Mouse (Mus musculus): ENCODE data around the gene Ltb. TPM values are rescaled to one million over a fixed set of nuclear protein-coding genes. Genes with fewer than 3 reads are reported as not detected.

The Ltb gene
- polyA plus RNA-seq, 1 experiment from 2014 or later = 0.58 TPM

DNA sequence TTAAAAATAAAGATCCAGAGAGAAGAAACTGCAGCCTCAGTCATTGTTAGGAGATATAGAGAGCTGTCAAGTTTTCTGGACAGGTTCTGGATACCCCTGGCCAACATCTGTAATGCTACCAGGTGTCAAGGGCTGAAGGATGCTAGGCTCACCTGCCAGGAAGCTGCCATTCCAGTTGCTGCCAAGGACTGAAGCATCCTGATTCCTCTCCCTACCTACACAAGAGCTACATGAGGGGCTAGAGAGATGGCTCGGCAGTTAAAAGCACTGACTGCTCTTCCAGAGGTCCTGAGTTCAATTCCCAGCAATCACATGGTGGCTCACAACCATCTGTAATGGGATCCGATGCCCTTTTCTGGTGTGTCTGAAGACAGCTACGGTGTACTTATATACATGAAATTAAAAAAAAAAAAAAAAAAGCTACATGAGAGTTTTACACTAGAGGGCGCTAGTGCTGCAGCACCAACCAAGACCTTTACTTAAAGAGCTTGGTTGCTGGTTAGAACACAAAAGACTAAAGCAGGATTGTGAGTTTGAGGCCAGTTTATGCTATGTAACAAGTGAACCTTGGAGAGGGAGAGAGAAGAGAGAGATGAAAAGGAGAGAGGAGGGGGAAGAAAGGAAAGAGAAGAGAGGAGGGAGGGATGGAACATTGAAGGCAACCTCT is 25.6 kb upstream of the Ltb start:
- H3K4me3 ChIP-seq = no peak overlapping the region
- WGBS = 23% methylated on average over 4 of the region's 4 CpGs
- H3K27ac ChIP-seq = 0 out of 2 replicates have a peak overlapping the region, but pooled peaks have one; percentile 58
- peaks cover 14% of the 10 kb centered on the region for H3K4me1 ChIP-seq
- no peaks in the 10 kb centered on the region for H3K36me3 ChIP-seq (replicated peaks)
- no peak overlapping the region for H3K4me2 ChIP-seq
- ATAC-seq (replicated peaks) = no peak
- H3K27me3 ChIP-seq (replicated peaks) = no peaks in the 10 kb centered on the region
- H3K9me3 ChIP-seq = no peaks in the 10 kb centered on the region
- no peak overlapping the region; the same call in 1 of the 2 replicates for H3K9ac ChIP-seq

DNA sequence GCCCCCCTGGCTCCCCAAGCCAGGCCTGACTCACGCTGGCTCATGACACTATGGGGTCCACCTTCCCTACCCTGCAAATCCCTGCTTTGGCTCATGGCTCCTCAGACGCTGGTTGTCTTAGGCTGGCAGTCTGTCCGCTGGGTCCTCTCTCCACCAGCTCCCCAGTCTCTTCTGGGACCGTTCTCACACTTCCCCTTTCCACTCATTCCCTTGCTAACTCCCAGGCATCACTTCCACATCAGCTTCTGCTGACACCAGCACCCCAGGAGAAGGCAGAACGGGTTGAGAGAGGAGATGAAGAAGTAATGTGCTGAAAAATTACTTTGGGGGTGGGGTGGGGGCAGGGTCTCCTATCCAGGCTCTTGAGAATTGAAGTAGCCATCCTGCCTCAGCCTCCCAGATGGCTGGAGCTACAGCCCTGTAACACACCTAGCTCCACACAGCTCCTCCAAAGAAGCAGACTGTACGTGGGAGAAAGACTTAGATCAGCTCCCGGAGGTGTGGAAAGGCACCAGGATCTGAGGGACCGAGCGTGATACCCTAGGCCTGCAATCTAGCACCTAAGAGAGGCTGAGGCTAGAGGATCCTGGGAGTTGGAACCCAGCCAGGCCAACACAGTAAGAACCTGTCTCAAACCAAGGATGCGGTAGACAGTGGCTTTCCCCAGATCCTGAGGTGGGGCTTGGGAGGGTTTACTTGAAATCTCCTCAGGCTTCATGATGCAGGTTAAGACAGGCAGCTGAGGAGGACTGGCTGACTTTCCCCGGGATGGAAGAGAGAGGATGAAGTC is 21.6 kb upstream of the Ltb start:
- Histone ChIP-seq H3K9me3 (no peaks in the 10 kb centered on the region), H3K4me3 (no peak overlapping the region), H3K27ac (no peak overlapping the region), H3K9ac (no peak overlapping the region), H3K27me3 (replicated peaks) (no peaks in the 10 kb centered on the region), H3K36me3 (replicated peaks) (no peaks in the 10 kb centered on the region), H3K4me2 (no peak overlapping the region), H3K4me1 (no peaks in the 10 kb centered on the region)
- 76% methylated on average over 11 of the region's 11 CpGs for WGBS
- ATAC-seq (replicated peaks) = no peak

DNA sequence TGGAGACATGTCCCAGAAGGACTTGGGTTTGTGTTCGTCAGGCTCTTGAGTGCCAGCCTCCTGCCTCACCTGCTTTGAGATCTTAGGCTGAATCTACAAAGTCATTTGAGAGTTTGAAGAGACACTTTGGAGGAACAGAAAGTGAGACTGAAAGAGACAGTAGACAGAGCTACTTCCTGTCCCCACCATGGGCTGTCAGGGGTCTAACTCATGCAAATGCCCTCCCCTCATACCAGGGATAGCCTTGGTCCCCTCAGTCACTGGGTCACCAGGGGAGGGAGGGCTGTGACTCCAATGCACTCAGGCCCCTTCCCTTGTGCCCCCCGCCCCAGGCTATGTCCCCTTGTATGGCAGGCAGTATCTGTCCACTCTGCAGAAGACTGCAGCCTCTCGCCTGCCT is 20.9 kb upstream of the Ltb start:
- no peak for ATAC-seq (replicated peaks)
- Histone ChIP-seq H3K27me3 (replicated peaks) (no peaks in the 10 kb centered on the region), H3K9me3 (no peaks in the 10 kb centered on the region), H3K4me3 (no peak overlapping the region), H3K4me1 (no peaks in the 10 kb centered on the region), H3K27ac (no peak overlapping the region), H3K9ac (no peak overlapping the region), H3K4me2 (no peak overlapping the region), H3K36me3 (replicated peaks) (no peaks in the 10 kb centered on the region)
- WGBS = 89% methylated on average over 3 of the region's 3 CpGs

DNA sequence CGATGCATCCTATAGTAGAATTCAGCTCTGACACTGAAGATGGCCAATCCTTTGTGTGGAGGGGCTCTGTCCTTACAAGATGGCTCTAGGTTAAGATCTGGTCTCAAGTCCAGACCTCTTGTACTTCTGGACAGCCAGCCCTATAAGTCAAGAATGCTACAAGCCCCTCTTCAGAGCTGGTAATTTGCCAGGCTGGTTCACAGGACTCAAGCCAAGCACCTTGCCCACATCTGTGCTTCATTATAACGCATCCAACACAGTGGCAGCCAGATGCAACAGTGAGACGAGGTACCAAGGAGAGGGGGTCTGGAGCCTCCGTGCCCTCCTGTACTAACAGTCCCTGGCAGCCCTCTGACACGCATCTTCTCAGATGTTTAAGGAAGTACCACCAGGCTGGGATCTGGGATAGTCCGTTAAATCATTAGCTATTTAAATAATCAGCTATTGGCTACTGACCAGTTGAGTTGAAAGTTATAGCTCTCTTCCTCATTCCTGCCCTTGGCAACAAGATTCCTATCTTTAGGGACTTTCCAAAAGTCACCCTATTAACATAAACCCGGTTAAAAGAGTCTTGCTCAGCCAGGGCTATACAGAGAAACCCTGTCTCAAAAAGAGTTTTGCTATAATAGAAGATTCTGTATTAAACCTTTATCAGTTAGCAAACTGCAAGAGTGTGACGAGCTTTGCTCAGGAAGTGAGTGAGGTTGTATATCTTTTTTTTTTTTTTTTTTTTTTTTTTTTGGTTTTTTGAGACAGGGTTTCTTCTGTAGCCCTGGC is 19.9 kb upstream of the Ltb start:
- no peaks in the 10 kb centered on the region for H3K36me3 ChIP-seq (replicated peaks)
- no peak overlapping the region for H3K4me2 ChIP-seq
- no peak overlapping the region for H3K4me3 ChIP-seq
- H3K9me3 ChIP-seq = no peaks in the 10 kb centered on the region
- H3K4me1 ChIP-seq = no peaks in the 10 kb centered on the region
- H3K27me3 ChIP-seq (replicated peaks) = no peaks in the 10 kb centered on the region
- ATAC-seq (replicated peaks) = no peak
- H3K9ac ChIP-seq = no peak overlapping the region
- WGBS = 80% methylated on average over 8 of the region's 8 CpGs
- no peak overlapping the region for H3K27ac ChIP-seq

DNA sequence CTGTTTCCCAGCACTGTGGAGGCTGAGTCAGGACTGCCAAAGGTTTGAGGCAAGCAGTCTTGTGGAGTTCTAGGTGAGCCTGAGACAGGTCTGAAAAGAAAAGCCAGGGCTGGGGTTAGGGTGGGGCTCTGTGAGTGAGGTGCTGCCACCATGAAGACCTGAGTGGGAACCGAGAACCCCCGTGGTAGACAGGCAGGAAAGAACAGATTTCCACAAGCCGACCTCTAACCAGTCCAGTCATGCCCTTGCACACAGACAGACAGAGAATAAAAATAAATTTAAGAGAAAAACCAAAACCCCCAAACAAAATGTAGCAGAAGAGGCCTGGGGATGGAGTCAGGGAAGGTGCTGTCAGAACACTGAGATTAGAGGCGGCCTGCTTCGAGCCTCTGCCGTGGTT is 18.9 kb upstream of the Ltb start:
- H3K9ac ChIP-seq = no peak overlapping the region

DNA sequence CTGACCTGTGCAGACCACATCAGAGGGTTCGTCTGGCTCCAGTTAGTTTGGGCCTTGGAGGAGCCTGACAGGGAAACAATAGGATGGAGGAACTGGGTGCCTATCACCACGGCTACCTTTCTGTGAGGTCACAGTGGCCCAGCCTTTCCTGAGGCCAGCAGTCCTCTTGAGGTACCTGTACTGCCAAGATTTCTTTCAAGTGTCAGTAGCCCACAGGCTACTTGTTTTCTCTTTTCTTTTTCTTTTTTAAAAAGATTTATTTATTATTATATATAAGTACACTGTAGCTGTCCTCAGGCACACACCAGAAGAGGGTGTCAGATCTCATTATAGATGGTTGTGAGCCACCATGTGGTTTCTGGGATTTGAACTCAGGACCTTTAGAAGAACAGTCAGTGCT is 18.3 kb upstream of the Ltb start, which contains the start of gene Aif1:
Aif1 (minus strand) TSS at position 101 of the 400 bp plus-strand sequence.
- H3K27me3 ChIP-seq (replicated peaks) = no peaks in the 10 kb centered on the region
- no peak within 1 kb of the TSS for H3K4me2 ChIP-seq
- H3K4me1 ChIP-seq = no peaks in the 10 kb centered on the region
- no peak within 1 kb of the TSS for H3K4me3 ChIP-seq
- H3K27ac ChIP-seq = no peak within 1 kb of the TSS
- ATAC-seq (replicated peaks) = no peak
- H3K9me3 ChIP-seq = no peaks in the 10 kb centered on the region
- WGBS = 40% methylated on average over 2 of the region's 2 CpGs
- H3K36me3 ChIP-seq (replicated peaks) = no peaks in the 10 kb centered on the region
- no peak within 1 kb of the TSS for H3K9ac ChIP-seq

More for the DNA sequence above, 18.9 kb upstream of the Ltb start:
- WGBS = 49% methylated on average over 6 of the region's 6 CpGs
- Histone ChIP-seq H3K9me3 (no peaks in the 10 kb centered on the region), H3K27me3 (replicated peaks) (no peaks in the 10 kb centered on the region), H3K4me3 (no peak overlapping the region), H3K36me3 (replicated peaks) (no peaks in the 10 kb centered on the region), H3K27ac (no peak overlapping the region), H3K4me2 (no peak overlapping the region), H3K4me1 (no peaks in the 10 kb centered on the region)
- no peak for ATAC-seq (replicated peaks)

DNA sequence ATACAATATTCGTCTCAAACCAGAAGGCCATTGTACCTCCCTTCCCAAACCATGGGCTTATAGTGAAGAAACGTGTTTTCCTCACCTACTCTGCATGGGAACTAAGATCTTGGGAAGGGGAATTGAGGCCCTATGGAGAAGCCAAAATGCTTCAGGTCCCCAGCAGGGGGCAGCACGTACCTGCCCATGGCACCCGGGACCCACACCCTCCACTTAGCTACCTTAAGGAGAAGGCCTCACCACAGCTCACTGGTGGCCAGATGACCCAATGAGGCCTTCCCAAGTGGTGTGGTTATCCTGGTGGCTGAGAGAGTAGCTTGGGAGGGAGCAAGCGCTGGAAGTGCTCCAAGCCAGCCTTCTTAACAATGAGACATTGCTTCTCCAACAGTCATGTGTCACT is 15.7 kb upstream of the Ltb start:
- Histone ChIP-seq H3K27ac (no peak overlapping the region), H3K4me2 (no peak overlapping the region), H3K9ac (no peak overlapping the region), H3K4me3 (no peak overlapping the region), H3K9me3 (no peaks in the 10 kb centered on the region), H3K4me1 (no peaks in the 10 kb centered on the region), H3K27me3 (replicated peaks) (no peaks in the 10 kb centered on the region), H3K36me3 (replicated peaks) (no peaks in the 10 kb centered on the region)
- ATAC-seq (replicated peaks) = no peak
- 17% methylated on average over 5 of the region's 5 CpGs for WGBS

DNA sequence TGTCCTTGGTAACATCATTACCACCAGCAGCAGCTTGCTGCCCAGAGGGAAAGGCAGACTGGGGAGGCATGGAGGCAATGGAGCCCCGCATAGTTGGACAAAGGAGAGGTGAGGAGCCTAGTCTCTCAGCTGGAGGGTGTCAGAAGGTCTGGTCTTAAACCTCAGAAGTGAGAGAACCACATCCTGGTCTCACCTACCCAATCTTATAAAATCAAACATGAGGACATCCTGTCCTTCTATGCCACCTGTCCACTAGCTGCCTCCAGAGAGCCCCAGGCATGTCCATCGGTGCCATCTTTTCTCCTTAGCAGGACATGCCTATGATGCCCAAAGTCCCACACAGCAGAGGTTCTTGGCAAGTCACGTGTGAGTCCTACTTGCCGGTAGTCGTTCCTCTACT is 14.1 kb upstream of the Ltb start:
- no peak overlapping the region for H3K4me2 ChIP-seq
- H3K9me3 ChIP-seq = no peaks in the 10 kb centered on the region
- ATAC-seq (replicated peaks) = no peak
- H3K27me3 ChIP-seq (replicated peaks) = no peaks in the 10 kb centered on the region
- WGBS = 90% methylated on average over 5 of the region's 5 CpGs
- H3K36me3 ChIP-seq (replicated peaks) = no peaks in the 10 kb centered on the region
- no peaks in the 10 kb centered on the region for H3K4me1 ChIP-seq
- H3K27ac ChIP-seq = no peak overlapping the region
- no peak overlapping the region for H3K4me3 ChIP-seq
- no peak overlapping the region for H3K9ac ChIP-seq

DNA sequence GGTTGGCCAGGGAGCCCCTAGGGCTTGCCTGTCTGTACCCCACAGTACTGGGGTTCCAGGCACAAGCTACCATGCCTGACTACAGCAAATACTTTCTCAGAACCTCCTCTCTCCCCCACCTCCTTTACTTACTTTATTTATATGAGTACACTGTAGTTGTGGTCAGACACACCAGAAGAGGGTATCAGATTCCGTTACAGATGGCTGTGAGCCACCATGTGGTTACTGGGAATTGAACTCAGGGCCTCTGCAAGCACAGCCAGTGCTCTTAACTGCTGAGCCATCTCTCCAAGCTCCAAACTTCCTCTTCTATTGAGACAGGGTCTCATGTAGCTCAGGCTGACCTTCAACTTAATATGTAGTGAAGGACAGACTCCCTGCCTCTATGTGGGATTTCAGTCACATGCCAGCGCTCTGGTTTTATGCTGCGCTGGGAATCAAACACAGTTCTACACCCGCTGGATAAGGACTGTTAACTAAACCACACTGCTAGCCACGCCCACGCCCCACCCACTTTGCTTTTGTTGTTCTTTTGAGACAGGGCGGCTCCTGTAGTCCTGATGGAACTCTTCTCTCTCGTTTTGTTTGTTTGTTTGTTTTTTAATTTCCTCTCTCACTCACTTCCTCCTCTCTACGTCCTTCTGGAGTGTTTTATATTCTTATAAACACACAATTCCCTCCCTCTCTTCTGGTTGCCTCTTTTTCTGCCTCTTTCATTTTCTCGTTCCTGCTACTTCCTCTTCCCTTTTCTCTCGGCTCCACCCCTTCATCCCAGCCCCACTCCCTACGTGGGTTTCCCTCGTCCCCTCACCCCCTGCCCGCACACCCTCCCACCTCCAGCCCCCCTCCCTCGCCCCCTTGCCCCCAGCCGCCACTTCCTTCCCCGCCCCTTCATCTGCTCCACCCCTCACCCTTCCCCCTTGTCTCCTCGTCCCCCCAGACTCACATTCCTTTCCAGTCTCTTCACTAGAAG is 8.3 kb upstream of the Ltb start:
- peaks cover 11% of the 10 kb centered on the region; the same call in 1 of the 2 replicates for H3K4me1 ChIP-seq
- peak overlapping the region; percentile 49 for H3K4me2 ChIP-seq
- H3K4me3 ChIP-seq = peak overlapping the region; percentile 25
- no peaks in the 10 kb centered on the region; the same call in 1 of the 2 replicates for H3K27me3 ChIP-seq (replicated peaks)
- WGBS = 2% methylated on average over 18 of the region's 18 CpGs
- H3K27ac ChIP-seq = peak overlapping the region; percentile 77; the same call in 1 of the 2 replicates
- H3K36me3 ChIP-seq (replicated peaks) = no peaks in the 10 kb centered on the region
- no peak overlapping the region for H3K9ac ChIP-seq
- 0 out of 2 replicates have a peak, but pooled peaks have one; percentile 37 for ATAC-seq (replicated peaks)
- H3K9me3 ChIP-seq = no peaks in the 10 kb centered on the region

DNA sequence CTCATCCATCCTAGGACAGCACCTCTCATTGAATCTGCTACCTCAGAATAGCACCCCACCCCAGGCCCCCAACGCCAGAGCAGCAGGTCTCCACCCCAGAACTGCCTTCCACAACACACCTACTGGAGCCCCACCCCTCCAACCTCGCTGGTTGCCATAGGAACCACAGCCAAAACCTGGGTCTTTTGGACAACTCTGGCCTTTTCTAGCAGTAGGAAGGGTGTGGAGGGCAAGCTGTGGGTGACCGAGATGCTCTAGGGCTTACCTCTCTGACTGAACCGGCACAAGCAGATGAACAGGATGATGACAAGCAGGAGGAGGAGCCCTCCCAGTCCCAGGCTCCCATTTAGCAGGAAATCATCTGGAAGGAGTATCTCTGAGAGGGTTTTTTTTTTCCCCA is 7.6 kb upstream of the Ltb start:
- H3K27ac ChIP-seq = peak overlapping the region; percentile 77
- no peaks in the 10 kb centered on the region for H3K36me3 ChIP-seq (replicated peaks)
- ATAC-seq (replicated peaks) = peak; percentile 67; the same call in 1 of the 2 replicates
- H3K27me3 ChIP-seq (replicated peaks) = no peaks in the 10 kb centered on the region; the same call in 1 of the 2 replicates
- peaks cover 11% of the 10 kb centered on the region; the same call in 1 of the 2 replicates for H3K4me1 ChIP-seq
- 3% methylated on average over 4 of the region's 4 CpGs for WGBS
- H3K9me3 ChIP-seq = no peaks in the 10 kb centered on the region
- H3K9ac ChIP-seq = no peak overlapping the region
- peak overlapping the region; percentile 25 for H3K4me3 ChIP-seq
- peak overlapping the region; percentile 49 for H3K4me2 ChIP-seq

DNA sequence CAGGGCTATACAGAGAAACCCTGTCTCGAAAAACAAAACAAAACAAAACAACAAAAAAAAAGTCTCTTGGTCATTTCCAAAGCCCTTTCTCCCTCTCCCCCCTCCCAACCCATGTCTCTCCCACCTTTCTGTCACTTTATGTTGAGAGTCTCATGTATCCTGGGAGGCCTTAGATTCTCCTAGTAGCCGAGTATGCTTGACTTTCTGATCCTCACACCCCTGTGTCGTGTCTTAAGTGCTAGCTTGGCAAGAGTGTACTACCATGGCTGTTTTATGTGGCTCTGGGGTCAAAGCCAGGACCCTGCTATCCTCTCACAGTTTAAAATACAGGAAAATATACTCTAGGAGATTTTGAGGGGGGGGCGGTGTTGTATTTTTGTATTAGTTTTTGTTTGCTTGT is 6.9 kb upstream of the Ltb start:
- Histone ChIP-seq H3K27ac (no peak overlapping the region), H3K4me1 (peaks cover 11% of the 10 kb centered on the region; the same call in 1 of the 2 replicates), H3K27me3 (replicated peaks) (no peaks in the 10 kb centered on the region; the same call in 1 of the 2 replicates), H3K9ac (no peak overlapping the region), H3K4me3 (no peak overlapping the region), H3K36me3 (replicated peaks) (no peaks in the 10 kb centered on the region), H3K9me3 (no peaks in the 10 kb centered on the region), H3K4me2 (no peak overlapping the region)
- WGBS = 77% methylated on average over 4 of the region's 4 CpGs
- no peak for ATAC-seq (replicated peaks)
